Mouse (Mus musculus) hindbrain, embryonic 13.5 days (tissue): ENCODE results near the gene Relt. TPM values are rescaled to one million over a fixed set of nuclear protein-coding genes. Genes with fewer than 3 reads are reported as not detected.
A peak's percentile ranks its signal among the peaks of the same experiment; 100 is the strongest.
"Not testable (repeated sequence)": the region's sequence is repeated elsewhere in the genome, so short reads cannot be mapped to it uniquely, and the experiment has no call there.

Experiments used
- ATAC-seq: fragments of 200-750 bp; cut with Nextera tagmentation; 2 replicates; pipeline ENCODE4 v1.8.0; 2017; ENCODE audit warnings: moderate TSS enrichment; ENCODE audit not compliant: low FRiP score
- H3K27ac ChIP-seq: fragments of 300-500 bp; sonication (generic); 2 replicates; pipeline ENCODE4 v1.5.1; 2015; ENCODE audit warnings: inconsistent platforms, mild to moderate bottlenecking, moderate library complexity
- H3K27me3 ChIP-seq: fragments of 300-500 bp; sonication (generic); 2 replicates; pipeline ENCODE4 v1.6.1; 2015; ENCODE audit warnings: mild to moderate bottlenecking, inconsistent platforms
- H3K36me3 ChIP-seq: fragments of 300-500 bp; sonication (generic); 2 replicates; pipeline ENCODE4 v1.6.1; 2015; ENCODE audit warnings: mild to moderate bottlenecking, inconsistent platforms
- H3K4me1 ChIP-seq: fragments of 300-500 bp; sonication (generic); replicated peaks from 2 replicates; pipeline ENCODE4 v1.6.1; 2015; ENCODE audit warnings: inconsistent platforms
- H3K4me2 ChIP-seq: fragments of 300-500 bp; sonication (generic); 2 replicates; pipeline ENCODE4 v1.6.1; 2015; ENCODE audit warnings: inconsistent platforms, mild to moderate bottlenecking, moderate library complexity
- H3K4me3 ChIP-seq: fragments of 300-500 bp; sonication (generic); 2 replicates; pipeline ENCODE4 v1.5.1; 2015; ENCODE audit warnings: mild to moderate bottlenecking, inconsistent platforms
- H3K9ac ChIP-seq: fragments of 300-500 bp; sonication (generic); 2 replicates; pipeline ENCODE4 v1.6.1; 2015; ENCODE audit warnings: mild to moderate bottlenecking, inconsistent platforms
- H3K9me3 ChIP-seq: fragments of 300-500 bp; sonication (generic); 2 replicates; pipeline ENCODE4 v1.6.1; 2016; ENCODE audit warnings: inconsistent platforms
- WGBS: fragments of 180-500 bp; shearing (Covaris S2); methylation state at CpG from one replicate; pipeline ENCODE4 v1.1.7; 2015; 5-methylcytosine and 5-hydroxymethylcytosine counted together
- polyA plus RNA-seq: library from polyadenylated mRNA; unstranded; fragments of >200 nt; fragmentation: Nextera tagmentation; extraction: Ambion mirVana; gene quantifications from 2 replicates; pipeline ENCODE4 v1.2.1, GENCODE M21; 2015

The Relt gene
- polyA plus RNA-seq, 1 experiment from 2014 or later = 4.8 TPM

DNA sequence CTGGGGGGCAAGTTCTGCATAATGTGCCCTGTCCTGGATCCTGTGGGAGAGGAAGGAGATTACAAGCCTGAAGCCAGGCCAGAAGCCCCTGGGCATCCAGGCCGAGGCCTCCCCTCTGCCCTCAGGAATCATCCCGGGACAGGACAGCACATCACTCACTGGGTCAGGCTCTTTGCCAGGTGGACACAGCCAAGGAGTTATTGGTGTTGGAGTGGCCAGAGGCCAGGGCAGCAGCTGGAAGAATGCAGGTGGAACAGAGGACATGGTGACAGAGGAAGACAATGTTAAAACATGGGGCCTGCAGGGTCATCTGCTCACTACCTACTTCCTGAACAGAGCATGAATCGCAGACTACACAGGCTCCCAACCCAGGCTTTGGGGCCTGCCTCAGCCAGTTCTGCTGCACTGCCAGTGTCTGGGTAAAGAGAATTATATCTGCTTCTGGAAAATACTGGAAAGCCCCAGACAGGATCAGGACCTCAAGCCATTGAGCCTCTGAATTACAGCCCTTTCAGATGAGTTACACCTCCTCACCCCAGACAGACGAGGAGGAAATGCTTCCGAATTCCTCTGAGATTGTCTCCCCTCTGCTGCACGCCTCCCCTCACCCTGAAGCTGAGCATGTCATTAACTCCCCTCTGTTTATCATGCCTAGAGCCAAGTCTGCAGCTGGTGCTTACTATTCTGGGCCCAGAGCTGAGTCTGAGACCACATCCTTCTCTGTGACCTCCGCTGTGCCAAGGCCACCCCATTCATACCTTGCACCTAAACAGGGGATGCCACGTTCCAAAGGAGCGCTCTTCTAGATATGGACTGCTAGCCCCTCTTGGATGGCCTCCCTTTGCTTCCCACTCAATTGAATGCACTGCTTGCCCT is 11.5 kb downstream of the Relt start:
- Histone ChIP-seq H3K4me1 (peaks cover 32% of the 10 kb centered on the region), H3K27me3 (no peaks in the 10 kb centered on the region), H3K4me2 (no peak overlapping the region), H3K9ac (0 out of 2 replicates have a peak overlapping the region, but pooled peaks have one; percentile 3), H3K4me3 (no peak overlapping the region), H3K27ac (peak overlapping the region; percentile 62), H3K9me3 (no peaks in the 10 kb centered on the region), H3K36me3 (no peaks in the 10 kb centered on the region)
- no peak for ATAC-seq
- WGBS = 69% methylated on average over 9 of the region's 9 CpGs

DNA sequence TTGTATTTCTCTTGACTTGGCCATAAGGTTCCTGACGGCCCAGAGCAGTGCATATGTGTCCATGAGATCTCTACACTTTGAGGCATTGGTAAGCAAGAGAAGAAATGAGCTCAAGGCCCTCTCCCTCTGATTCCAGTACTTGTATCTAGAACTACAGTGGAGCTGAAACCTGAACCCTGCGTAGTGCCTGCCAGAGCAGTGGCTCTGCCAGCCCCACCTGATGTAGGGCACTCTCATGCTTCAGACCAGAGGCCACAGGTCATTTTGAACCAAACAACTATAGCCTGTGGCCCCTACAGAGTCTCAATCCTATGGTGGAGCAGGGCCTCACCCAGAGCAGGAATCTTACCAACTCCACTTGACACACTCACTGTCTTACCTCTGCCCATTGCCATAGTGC is 13.7 kb downstream of the Relt start:
- no peaks in the 10 kb centered on the region for H3K9me3 ChIP-seq

DNA sequence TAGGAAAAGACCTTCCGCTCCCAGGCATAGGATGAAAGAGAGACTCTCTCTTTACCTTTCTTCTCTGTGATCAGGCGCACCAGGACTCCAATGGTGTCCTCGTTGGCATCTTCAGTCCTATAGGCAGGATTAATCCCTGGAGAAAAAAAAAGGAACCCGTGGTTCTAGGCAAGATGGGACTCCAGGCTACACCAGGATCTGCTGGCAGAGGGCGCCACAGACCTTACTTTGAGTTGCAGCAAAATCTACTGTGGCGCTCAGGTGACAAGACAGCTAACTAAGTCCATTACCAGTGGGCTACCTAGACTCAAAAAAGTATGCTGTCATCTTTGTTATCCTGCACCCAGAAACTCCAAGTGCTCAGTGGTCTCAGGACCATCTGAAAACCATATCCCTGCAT is 14.5 kb downstream of the Relt start:
- 27% methylated on average over 6 of the region's 6 CpGs for WGBS

More for the DNA sequence above, 13.7 kb downstream of the Relt start:
- no peaks in the 10 kb centered on the region for H3K36me3 ChIP-seq
- H3K9ac ChIP-seq = no peak overlapping the region
- no peak overlapping the region for H3K4me3 ChIP-seq
- peaks cover 30% of the 10 kb centered on the region for H3K4me1 ChIP-seq
- H3K27ac ChIP-seq = no peak overlapping the region
- no peak overlapping the region for H3K4me2 ChIP-seq
- no peak for ATAC-seq
- 93% methylated on average over 2 of the region's 2 CpGs for WGBS
- H3K27me3 ChIP-seq = no peaks in the 10 kb centered on the region

DNA sequence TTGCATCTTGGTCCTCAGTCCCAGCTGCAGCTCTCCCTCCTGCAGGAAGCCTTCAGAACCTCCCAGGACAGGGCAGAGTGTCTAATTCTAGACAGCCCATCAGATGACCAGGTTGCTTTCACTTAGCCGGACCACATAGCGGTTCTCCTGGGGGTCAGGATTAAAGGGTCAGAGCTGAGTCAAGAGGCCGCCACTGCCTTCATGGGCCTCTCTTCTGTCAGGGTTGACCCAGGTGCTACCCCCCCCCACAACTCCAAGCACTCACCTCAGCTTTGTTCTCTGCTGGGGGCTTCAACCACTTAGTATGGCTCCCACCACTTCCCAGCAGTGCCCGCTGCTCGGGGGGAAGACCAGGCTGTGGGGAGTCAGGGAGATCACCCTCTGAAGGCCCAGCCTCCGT is 16.1 kb downstream of the Relt start:
- Histone ChIP-seq H3K9me3 (no peaks in the 10 kb centered on the region), H3K4me2 (no peak overlapping the region), H3K36me3 (peaks cover 7% of the 10 kb centered on the region; the same call in 1 of the 2 replicates), H3K27me3 (no peaks in the 10 kb centered on the region), H3K4me3 (no peak overlapping the region), H3K9ac (no peak overlapping the region), H3K4me1 (peaks cover 19% of the 10 kb centered on the region), H3K27ac (no peak overlapping the region)
- no peak for ATAC-seq
- WGBS = 91% methylated on average over 6 of the region's 6 CpGs

More for the DNA sequence above, 14.5 kb downstream of the Relt start:
- Histone ChIP-seq H3K36me3 (no peaks in the 10 kb centered on the region), H3K9me3 (no peaks in the 10 kb centered on the region), H3K4me1 (peaks cover 28% of the 10 kb centered on the region), H3K9ac (no peak overlapping the region), H3K27me3 (no peaks in the 10 kb centered on the region), H3K4me3 (no peak overlapping the region), H3K4me2 (no peak overlapping the region), H3K27ac (no peak overlapping the region)
- no peak for ATAC-seq

DNA sequence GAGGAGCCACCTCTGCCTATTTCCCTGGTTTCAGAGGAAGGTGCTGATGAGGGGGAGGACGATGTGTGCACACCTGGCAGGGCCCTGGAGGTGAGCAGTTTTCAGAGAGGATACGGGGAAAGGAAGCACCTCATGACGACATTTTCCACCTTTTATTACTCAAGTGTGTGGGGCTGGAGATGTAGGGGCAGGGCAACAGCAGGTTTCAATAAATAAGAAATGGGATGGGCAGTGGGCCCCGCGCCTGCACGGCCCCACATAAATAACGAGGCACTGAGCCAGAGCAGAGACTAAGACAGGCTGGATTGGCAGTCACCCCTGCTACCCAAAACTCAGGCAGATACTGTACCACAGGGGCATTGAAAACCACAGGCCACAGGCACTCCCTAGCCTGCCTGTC is 17.2 kb downstream of the Relt start:
- not testable (repeated sequence) for H3K27me3 ChIP-seq, H3K4me3 ChIP-seq, H3K27ac ChIP-seq, H3K4me1 ChIP-seq, H3K9me3 ChIP-seq, ATAC-seq, H3K4me2 ChIP-seq, H3K9ac ChIP-seq
- peaks cover 13% of the 10 kb centered on the region; the same call in 1 of the 2 replicates for H3K36me3 ChIP-seq
- WGBS = 79% methylated on average over 7 of the region's 7 CpGs

DNA sequence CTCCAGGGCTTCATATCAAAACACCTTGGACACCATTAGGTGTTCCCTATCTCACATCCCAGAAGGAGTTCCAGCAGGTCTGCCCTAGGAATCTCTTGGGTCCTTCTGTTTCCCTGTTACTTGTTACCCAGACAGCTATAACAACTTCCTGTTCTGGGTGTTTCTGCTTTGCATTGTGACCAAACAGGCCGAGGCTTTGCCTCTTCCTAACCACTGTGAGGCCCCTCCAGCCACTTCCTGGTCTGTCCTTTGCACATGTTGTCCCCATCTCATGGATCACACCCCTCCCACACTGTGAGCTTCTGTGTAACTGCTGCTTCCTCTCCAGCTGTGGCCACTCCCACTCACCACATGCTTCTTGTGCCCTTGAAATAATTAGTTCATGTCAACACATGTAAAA is 17.8 kb downstream of the Relt start:
- H3K9me3 ChIP-seq = no peaks in the 10 kb centered on the region
- no peak overlapping the region for H3K4me3 ChIP-seq
- no peak overlapping the region for H3K4me2 ChIP-seq
- H3K27me3 ChIP-seq = no peaks in the 10 kb centered on the region
- no peak overlapping the region for H3K9ac ChIP-seq
- peaks cover 13% of the 10 kb centered on the region; the same call in 1 of the 2 replicates for H3K36me3 ChIP-seq
- H3K4me1 ChIP-seq = peaks cover 7% of the 10 kb centered on the region; the same call in 1 of the 2 replicates
- ATAC-seq = no peak
- WGBS = 69% methylated on average over 1 of the region's 1 CpGs
- H3K27ac ChIP-seq = no peak overlapping the region

DNA sequence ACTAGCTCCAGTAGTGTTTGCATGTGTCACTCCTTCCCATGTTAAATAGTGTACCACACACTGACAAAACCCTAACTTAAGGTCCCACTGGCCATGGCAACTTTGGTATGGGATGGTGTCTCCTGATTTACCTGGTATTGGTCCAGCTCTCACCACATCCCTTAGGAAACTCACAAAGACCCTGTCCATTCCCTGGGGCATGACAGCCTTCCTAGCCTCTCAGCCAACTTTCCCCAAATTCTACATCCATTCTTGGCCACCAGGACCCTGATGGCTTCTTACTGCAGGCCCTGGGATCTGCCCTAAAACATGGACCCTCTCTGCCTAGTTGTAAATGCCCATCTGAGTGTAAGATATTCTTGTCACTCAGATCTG is 18.2 kb downstream of the Relt start:
- no peak overlapping the region for H3K27ac ChIP-seq
- no peaks in the 10 kb centered on the region for H3K9me3 ChIP-seq
- H3K27me3 ChIP-seq = no peaks in the 10 kb centered on the region
- no peak overlapping the region for H3K9ac ChIP-seq
- H3K4me3 ChIP-seq = no peak overlapping the region
- peaks cover 7% of the 10 kb centered on the region; the same call in 1 of the 2 replicates for H3K4me1 ChIP-seq
- H3K36me3 ChIP-seq = peaks cover 13% of the 10 kb centered on the region; the same call in 1 of the 2 replicates
- no peak overlapping the region for H3K4me2 ChIP-seq
- ATAC-seq = no peak

DNA sequence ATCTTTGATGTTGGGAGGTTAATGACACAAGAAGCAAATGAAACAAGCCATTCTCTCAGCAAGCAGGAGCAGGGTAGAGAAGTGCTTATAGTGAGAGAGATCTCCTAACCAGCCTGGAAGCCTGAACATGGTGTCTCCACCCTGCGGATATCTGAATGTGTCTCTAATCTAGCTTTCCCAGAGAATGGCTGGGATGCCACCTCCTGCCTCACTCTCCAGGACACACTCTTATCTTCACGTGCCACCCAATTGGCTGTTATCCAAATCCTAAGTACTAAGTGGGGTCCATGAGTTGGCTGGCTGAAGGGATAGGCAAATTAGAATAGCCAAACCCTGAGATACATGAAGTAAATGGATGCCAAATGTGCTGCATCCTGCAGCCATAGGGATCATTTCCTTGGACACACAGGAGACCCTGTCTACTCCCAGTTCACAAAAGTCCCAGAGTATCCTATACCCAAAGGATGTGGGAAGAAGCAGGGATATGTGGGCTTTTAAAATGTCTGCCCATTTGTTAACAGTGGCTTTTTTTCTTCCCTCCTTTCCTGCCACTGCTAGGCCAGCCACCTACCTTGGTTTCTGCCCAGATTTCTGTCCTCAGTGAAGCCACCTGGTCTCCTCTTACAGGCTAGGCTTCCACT is 18.7 kb downstream of the Relt start:
- no peak for ATAC-seq
- H3K36me3 ChIP-seq = peaks cover 14% of the 10 kb centered on the region; the same call in 1 of the 2 replicates
- 82% methylated on average over 2 of the region's 2 CpGs for WGBS
- H3K4me3 ChIP-seq = no peak overlapping the region
- peaks cover 7% of the 10 kb centered on the region; the same call in 1 of the 2 replicates for H3K4me1 ChIP-seq
- H3K9me3 ChIP-seq = no peaks in the 10 kb centered on the region
- H3K27me3 ChIP-seq = no peaks in the 10 kb centered on the region
- H3K27ac ChIP-seq = no peak overlapping the region
- no peak overlapping the region for H3K4me2 ChIP-seq
- no peak overlapping the region for H3K9ac ChIP-seq

DNA sequence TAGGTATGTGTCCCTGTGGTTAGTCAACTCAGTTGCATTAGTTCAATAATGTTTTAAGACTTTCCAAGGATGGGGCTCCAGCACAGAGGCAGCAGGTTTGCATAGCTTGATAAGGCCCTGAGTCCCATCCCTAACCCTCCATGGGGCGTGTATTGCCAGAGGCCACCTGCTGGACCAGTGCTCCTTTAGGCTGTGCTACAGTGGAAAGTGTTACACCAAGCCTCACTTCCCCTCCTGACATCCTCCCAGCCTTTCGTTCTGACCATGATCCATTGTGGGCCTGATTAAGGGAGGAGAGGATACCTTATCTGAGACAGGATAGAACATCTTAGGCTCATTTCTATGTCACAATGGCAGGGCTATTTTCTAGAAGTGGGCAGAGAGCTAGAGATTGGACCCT is 19.4 kb downstream of the Relt start:
- Histone ChIP-seq H3K9ac (no peak overlapping the region), H3K9me3 (no peaks in the 10 kb centered on the region), H3K4me3 (no peak overlapping the region), H3K4me2 (no peak overlapping the region), H3K36me3 (peaks cover 20% of the 10 kb centered on the region), H3K4me1 (peaks cover 7% of the 10 kb centered on the region; the same call in 1 of the 2 replicates), H3K27ac (no peak overlapping the region), H3K27me3 (no peaks in the 10 kb centered on the region)
- no peak for ATAC-seq
- WGBS = 94% methylated on average over 2 of the region's 2 CpGs

DNA sequence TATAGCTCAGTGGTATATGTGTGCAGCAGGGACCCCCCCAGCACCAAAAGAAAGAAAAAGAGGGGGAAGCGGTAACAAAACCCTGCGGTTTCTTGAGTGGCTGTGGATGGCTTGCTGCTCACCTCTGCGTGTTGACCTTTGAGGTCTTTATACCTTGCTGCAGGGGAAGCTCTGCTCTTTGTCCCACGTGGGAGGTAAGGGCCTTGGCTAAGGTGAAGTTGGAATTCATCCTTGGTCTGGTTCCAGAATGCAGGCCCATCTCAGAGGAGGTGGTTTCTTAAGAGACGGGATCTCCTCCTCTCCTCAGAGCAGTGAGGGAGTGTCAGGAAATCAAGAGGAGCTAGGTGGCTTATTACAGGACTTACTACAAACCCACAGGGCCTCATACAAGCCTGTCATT is 21.1 kb downstream of the Relt start:
- Histone ChIP-seq H3K36me3 (peaks cover 35% of the 10 kb centered on the region), H3K4me3 (no peak overlapping the region), H3K9me3 (no peaks in the 10 kb centered on the region), H3K4me1 (peaks cover 7% of the 10 kb centered on the region; the same call in 1 of the 2 replicates), H3K9ac (no peak overlapping the region), H3K27ac (no peak overlapping the region), H3K27me3 (no peaks in the 10 kb centered on the region), H3K4me2 (no peak overlapping the region)
- 88% methylated on average over 5 of the region's 5 CpGs for WGBS
- ATAC-seq = no peak

DNA sequence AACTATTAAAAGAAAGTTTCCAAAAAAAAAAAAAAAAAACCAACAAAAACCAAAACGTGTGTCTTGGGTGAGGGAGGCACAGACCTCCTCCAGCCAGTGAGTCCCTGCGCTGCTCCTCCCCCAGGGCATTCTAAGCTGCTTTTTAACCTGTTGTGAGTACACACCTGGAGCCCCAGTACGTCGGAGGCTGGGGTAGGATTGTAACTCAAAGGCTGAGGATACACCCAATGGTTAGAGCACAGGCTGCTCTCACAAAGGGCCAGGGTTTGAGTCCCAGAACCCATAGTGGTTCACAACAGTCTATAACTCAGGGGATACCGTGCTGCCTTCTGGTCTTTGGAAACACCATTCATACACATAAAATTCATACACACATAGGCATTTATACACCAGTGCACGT is 21.6 kb downstream of the Relt start:
- ATAC-seq = no peak
- H3K27ac ChIP-seq = no peak overlapping the region
- H3K4me1 ChIP-seq = peaks cover 7% of the 10 kb centered on the region; the same call in 1 of the 2 replicates
- no peak overlapping the region for H3K4me3 ChIP-seq
- H3K4me2 ChIP-seq = no peak overlapping the region
- peaks cover 41% of the 10 kb centered on the region for H3K36me3 ChIP-seq
- no peaks in the 10 kb centered on the region for H3K27me3 ChIP-seq
- WGBS = 94% methylated on average over 6 of the region's 6 CpGs
- H3K9ac ChIP-seq = no peak overlapping the region
- H3K9me3 ChIP-seq = no peaks in the 10 kb centered on the region

DNA sequence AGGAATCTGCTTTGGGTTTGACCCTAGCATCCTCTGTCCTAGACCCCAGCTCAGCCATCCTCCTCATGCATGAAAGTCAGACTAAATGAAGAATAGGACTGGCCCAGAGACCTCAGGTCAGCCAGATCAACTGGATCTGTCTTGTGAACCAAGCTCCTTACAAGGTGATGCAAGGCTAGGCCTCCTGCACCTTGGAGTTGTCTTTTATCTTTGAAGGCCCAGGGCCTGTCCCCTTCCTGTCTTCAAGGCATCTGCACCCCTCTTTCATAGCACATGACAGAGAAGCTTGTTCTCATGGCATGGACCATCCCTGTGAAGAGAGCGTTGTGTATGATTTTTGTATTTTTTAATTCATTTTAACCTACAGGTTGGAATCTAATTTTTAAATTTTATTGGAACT is 22.3 kb downstream of the Relt start:
- no peak overlapping the region for H3K4me3 ChIP-seq
- H3K36me3 ChIP-seq = peaks cover 48% of the 10 kb centered on the region
- H3K9ac ChIP-seq = no peak overlapping the region
- H3K27me3 ChIP-seq = no peaks in the 10 kb centered on the region
- ATAC-seq = no peak
- 98% methylated on average over 1 of the region's 1 CpGs for WGBS
- no peak overlapping the region for H3K27ac ChIP-seq
- no peaks in the 10 kb centered on the region for H3K9me3 ChIP-seq
- no peak overlapping the region for H3K4me2 ChIP-seq
- peaks cover 4% of the 10 kb centered on the region; the same call in 1 of the 2 replicates for H3K4me1 ChIP-seq
